Mouse (Mus musculus): ENCODE results near the gene Sdr9c7. TPM values are rescaled to one million over a fixed set of nuclear protein-coding genes. Genes with fewer than 3 reads are reported as not detected.
"Not testable (repeated sequence)": the region's sequence is repeated elsewhere in the genome, so short reads cannot be mapped to it uniquely, and the experiment has no call there.

Gene Sdr9c7
- polyA plus RNA-seq, 1 experiment from 2014 or later, result not detected

GRCm38 (mm10) chr10:127917651-127918050 is 19.3 kb downstream of the Sdr9c7 start:
- no peak overlapping the region for H3K4me3 ChIP-seq
- 94% methylated on average over 5 of the region's 5 CpGs for WGBS
- H3K9ac ChIP-seq, result no peak overlapping the region
- H3K4me1 ChIP-seq, result no peaks in the 10 kb centered on the region
- no peak overlapping the region for H3K27ac ChIP-seq
- no peaks in the 10 kb centered on the region for H3K27me3 ChIP-seq
- no peaks in the 10 kb centered on the region for H3K36me3 ChIP-seq
- ATAC-seq (ENCODE audit: low FRiP score), result no peak
- no peak overlapping the region for H3K4me2 ChIP-seq (replicated peaks)
- no peaks in the 10 kb centered on the region for H3K9me3 ChIP-seq (replicated peaks)

GRCm38 (mm10) chr10:127922241-127922640 is 23.9 kb downstream of the Sdr9c7 start:
- no peaks in the 10 kb centered on the region for H3K27me3 ChIP-seq
- no peak for ATAC-seq (ENCODE audit: low FRiP score)
- no peaks in the 10 kb centered on the region for H3K36me3 ChIP-seq
- 0 out of 2 replicates have a peak, but pooled peaks cover 5% of the 10 kb centered on the region for H3K4me1 ChIP-seq
- no peak overlapping the region for H3K9ac ChIP-seq
- no peaks in the 10 kb centered on the region for H3K9me3 ChIP-seq (replicated peaks)
- no peak overlapping the region for H3K4me2 ChIP-seq (replicated peaks)
- 87% methylated on average over 1 of the region's 1 CpGs for WGBS
- H3K27ac ChIP-seq, result no peak overlapping the region
- no peak overlapping the region for H3K4me3 ChIP-seq

GRCm38 (mm10) chr10:127923024-127923423 is 24.7 kb downstream of the Sdr9c7 start:
- no peaks in the 10 kb centered on the region for H3K9me3 ChIP-seq (replicated peaks)
- H3K4me2 ChIP-seq (replicated peaks), result no peak overlapping the region
- H3K9ac ChIP-seq, result no peak overlapping the region
- no peak overlapping the region for H3K27ac ChIP-seq
- no peaks in the 10 kb centered on the region for H3K27me3 ChIP-seq
- 88% methylated on average over 8 of the region's 8 CpGs for WGBS
- H3K36me3 ChIP-seq, result no peaks in the 10 kb centered on the region
- H3K4me3 ChIP-seq, result no peak overlapping the region
- ATAC-seq (ENCODE audit: low FRiP score), result no peak
- 0 out of 2 replicates have a peak, but pooled peaks cover 5% of the 10 kb centered on the region for H3K4me1 ChIP-seq

GRCm38 (mm10) chr10:127924597-127925378 is 26.5 kb downstream of the Sdr9c7 start:
- Histone ChIP-seq H3K9me3 (replicated peaks) (no peaks in the 10 kb centered on the region), H3K4me2 (replicated peaks) (no peak overlapping the region), H3K9ac (no peak overlapping the region), H3K4me1 (0 out of 2 replicates have a peak, but pooled peaks cover 5% of the 10 kb centered on the region), H3K27me3 (no peaks in the 10 kb centered on the region), H3K36me3 (no peaks in the 10 kb centered on the region), H3K4me3 (no peak overlapping the region), H3K27ac (no peak overlapping the region)
- ATAC-seq (ENCODE audit: low FRiP score), result no peak
- WGBS, result 70% methylated on average over 7 of the region's 7 CpGs

GRCm38 (mm10) chr10:127927737-127928136 is 29.4 kb downstream of the Sdr9c7 start:
- H3K4me1 ChIP-seq, result 0 out of 2 replicates have a peak, but pooled peaks cover 5% of the 10 kb centered on the region
- 52% methylated on average over 2 of the region's 2 CpGs for WGBS
- H3K27ac ChIP-seq, result no peak overlapping the region
- no peaks in the 10 kb centered on the region for H3K36me3 ChIP-seq
- no peak overlapping the region for H3K4me2 ChIP-seq (replicated peaks)
- no peaks in the 10 kb centered on the region for H3K27me3 ChIP-seq
- no peak for ATAC-seq (ENCODE audit: low FRiP score)
- H3K4me3 ChIP-seq, result no peak overlapping the region
- no peaks in the 10 kb centered on the region for H3K9me3 ChIP-seq (replicated peaks)
- H3K9ac ChIP-seq, result no peak overlapping the region

GRCm38 (mm10) chr10:127932290-127932926 is 34.1 kb downstream of the Sdr9c7 start:
- Histone ChIP-seq H3K36me3 (no peaks in the 10 kb centered on the region), H3K27ac (no peak overlapping the region), H3K9me3 (replicated peaks) (no peaks in the 10 kb centered on the region), H3K4me3 (no peak overlapping the region), H3K27me3 (no peaks in the 10 kb centered on the region), H3K9ac (no peak overlapping the region), H3K4me2 (replicated peaks) (no peak overlapping the region), H3K4me1 (no peaks in the 10 kb centered on the region)
- WGBS, result 73% methylated on average over 8 of the region's 8 CpGs
- no peak for ATAC-seq (ENCODE audit: low FRiP score)

- 83% methylated on average over 8 of the region's 8 CpGs for whole genome bisulfite sequencing
- ATAC-seq (ENCODE audit: low FRiP score), result no peak
- Histone ChIP-seq H3K4me2 (replicated peaks) (no peak overlapping the region), H3K27me3 (no peaks in the 10 kb centered on the region), H3K9ac (no peak overlapping the region), H3K27ac (no peak overlapping the region), H3K4me1 (no peaks in the 10 kb centered on the region), H3K9me3 (replicated peaks) (peaks cover 5% of the 10 kb centered on the region; the same call in 1 of the 2 replicates), H3K4me3 (no peak overlapping the region), H3K36me3 (no peaks in the 10 kb centered on the region)
Measured at GRCm38 (mm10) chr10:127936271-127936670, 38.0 kb downstream of the Sdr9c7 start.

- Histone ChIP-seq H3K27ac (no peak overlapping the region), H3K9me3 (replicated peaks) (peaks cover 5% of the 10 kb centered on the region; the same call in 1 of the 2 replicates), H3K9ac (no peak overlapping the region), H3K4me1 (no peaks in the 10 kb centered on the region), H3K4me2 (replicated peaks) (no peak overlapping the region), H3K4me3 (no peak overlapping the region), H3K27me3 (no peaks in the 10 kb centered on the region), H3K36me3 (no peaks in the 10 kb centered on the region)
- WGBS, result 88% methylated on average over 19 of the region's 19 CpGs
- ATAC-seq (ENCODE audit: low FRiP score), result no peak
Measured at GRCm38 (mm10) chr10:127936747-127937409, 38.6 kb downstream of the Sdr9c7 start.

- no peak overlapping the region for H3K4me2 ChIP-seq (replicated peaks)
- H3K27me3 ChIP-seq, result no peaks in the 10 kb centered on the region
- no peak for ATAC-seq (ENCODE audit: low FRiP score)
- H3K4me1 ChIP-seq, result no peaks in the 10 kb centered on the region
- H3K9me3 ChIP-seq (replicated peaks), result peaks cover 5% of the 10 kb centered on the region; the same call in 1 of the 2 replicates
- H3K4me3 ChIP-seq, result no peak overlapping the region
- H3K9ac ChIP-seq, result no peak overlapping the region
- H3K27ac ChIP-seq, result no peak overlapping the region
- 3% methylated on average over 2 of the region's 2 CpGs for WGBS
- H3K36me3 ChIP-seq, result no peaks in the 10 kb centered on the region
Measured at GRCm38 (mm10) chr10:127937428-127938010, 39.2 kb downstream of the Sdr9c7 start.

- H3K27ac ChIP-seq; H3K4me2 ChIP-seq (replicated peaks); H3K9me3 ChIP-seq (replicated peaks); H3K36me3 ChIP-seq; H3K9ac ChIP-seq; ATAC-seq (ENCODE audit: low FRiP score); H3K27me3 ChIP-seq; H3K4me3 ChIP-seq; H3K4me1 ChIP-seq: not testable (repeated sequence)
- WGBS, result 96% methylated on average over 10 of the region's 10 CpGs
Measured at GRCm38 (mm10) chr10:127939667-127940066, 41.3 kb downstream of the Sdr9c7 start.

GRCm38 (mm10) chr10:127945432-127946064 is 47.2 kb downstream of the Sdr9c7 start:
- no peaks in the 10 kb centered on the region for H3K27me3 ChIP-seq
- H3K9me3 ChIP-seq (replicated peaks), result no peaks in the 10 kb centered on the region
- H3K4me2 ChIP-seq (replicated peaks), result no peak overlapping the region
- no peaks in the 10 kb centered on the region for H3K36me3 ChIP-seq
- 39% methylated on average over 5 of the region's 5 CpGs for WGBS
- ATAC-seq (ENCODE audit: low FRiP score), result peak; percentile 35; the same call in 1 of the 2 replicates
- H3K9ac ChIP-seq, result no peak overlapping the region
- H3K27ac ChIP-seq, result no peak overlapping the region
- H3K4me3 ChIP-seq, result no peak overlapping the region
- no peaks in the 10 kb centered on the region for H3K4me1 ChIP-seq

Data from hindbrain, embryonic 12.5 days (tissue).